Mouse (Mus musculus): ENCODE results near the gene Pcolce2. TPM values are rescaled to one million over a fixed set of nuclear protein-coding genes. Genes with fewer than 3 reads are reported as not detected.
"Not testable (repeated sequence)": the region's sequence is repeated elsewhere in the genome, so short reads cannot be mapped to it uniquely, and the experiment has no call there.

Gene Pcolce2
- under 1 TPM in 2 of 3 experiments, not detected in 1; 0.16 to 0.19 TPM for polyA plus RNA-seq (2017; shearing (Covaris generic))

DNA sequence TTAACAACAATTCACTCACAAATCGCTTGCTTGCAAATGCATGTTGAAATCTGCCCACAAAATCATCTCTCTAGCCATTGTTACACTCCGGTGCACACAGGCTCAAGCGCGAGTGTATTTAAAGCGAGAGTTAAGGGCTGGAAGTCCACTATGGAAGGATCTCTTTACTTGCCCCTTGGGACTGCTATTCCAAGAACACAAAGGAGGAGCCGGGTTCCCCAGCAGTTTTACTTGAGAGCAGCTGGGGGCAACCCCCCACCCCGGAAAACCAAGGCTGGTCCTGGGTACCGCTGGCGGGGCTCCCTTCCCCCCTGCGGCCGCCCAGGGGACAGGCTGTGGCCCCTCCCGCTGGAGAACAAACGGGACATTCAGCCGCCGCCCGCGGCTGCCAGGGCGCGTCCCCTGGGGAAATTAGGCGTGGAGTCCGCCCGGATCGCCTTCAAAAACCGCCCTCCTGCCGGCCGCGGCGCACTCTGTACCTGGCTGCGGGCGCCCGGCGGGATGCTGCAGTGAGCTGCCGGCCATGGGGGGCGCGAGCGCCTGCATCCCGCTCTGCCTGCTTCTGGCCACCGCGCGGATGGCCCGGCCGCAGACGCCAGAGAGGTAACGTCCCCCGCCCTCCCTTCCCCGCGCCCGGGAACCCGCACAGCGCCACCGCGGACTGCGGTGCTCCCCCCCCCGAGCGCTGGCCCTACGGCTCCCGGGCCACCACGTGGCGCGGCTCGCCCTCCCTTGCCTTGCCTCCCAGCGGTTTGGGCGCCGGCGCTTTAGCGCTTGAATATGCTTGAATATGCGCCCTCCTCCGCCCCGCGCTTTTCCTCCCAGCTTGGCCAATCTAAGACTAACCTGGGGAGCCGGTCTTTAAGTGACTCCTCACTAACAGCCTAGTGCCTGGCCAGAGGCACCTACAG is at the start of gene Pcolce2:
Gene Pcolce2, plus strand, starts transcription at position 331 of the 911 bp plus-strand sequence.
- ATAC-seq: no peak

DNA sequence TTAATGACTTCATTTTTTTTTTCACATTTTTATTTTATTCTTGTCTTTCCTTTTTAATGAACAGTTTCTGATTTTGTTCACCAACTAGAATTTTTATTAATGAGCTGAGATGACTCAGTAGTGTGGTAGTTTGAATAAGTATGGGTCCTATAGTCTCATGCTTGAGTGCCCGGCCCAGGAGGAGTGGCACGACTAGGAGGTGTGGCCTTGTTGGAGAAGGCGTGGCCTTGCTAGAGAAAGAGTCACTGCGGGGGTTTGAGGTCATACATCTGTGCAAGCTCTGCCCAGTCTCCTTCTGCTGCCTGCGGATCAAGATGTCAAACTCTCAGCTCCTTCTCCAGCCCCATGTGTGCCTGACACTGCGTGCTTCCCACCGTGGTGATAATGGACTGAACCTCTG is 49.3 kb upstream of the Pcolce2 start:
- no peak for ATAC-seq

GRCm38 (mm10) chr9:95594291-95594690 is 43.1 kb upstream of the Pcolce2 start:
- no peak for ATAC-seq

DNA sequence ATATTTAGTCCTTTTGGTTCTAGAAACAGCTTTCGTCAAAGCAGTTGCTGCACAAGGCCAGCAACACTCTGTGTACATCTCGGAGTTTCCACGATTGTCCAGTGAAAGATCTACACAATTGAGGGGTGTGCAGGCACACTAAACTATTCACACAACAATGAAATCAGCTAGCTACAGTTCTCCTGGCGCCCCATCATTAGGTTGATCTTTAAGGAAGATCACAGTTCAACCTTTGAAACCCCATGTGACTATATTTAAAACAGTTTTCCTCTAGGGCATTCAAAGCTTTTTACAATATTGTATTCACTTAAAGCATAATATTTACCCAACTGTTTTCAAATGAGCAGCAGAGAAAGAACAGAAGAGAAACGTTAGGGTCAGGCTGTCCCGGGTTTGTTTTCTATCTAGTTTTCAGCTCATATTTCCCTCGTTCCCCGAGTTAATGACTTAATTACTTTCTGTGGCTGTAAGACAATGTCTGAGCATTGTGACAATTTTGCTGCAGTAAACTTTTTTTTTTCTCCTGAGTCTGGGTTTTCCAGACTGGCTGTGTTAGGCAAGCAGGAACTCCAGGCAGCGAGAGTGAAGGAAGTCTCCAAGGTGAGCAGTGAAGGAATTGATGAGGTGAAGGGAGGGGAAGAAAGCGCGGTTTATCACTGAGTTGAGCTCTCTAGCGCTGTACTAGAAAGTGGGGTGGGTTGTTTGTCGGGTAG is 39.8 kb upstream of the Pcolce2 start:
- ATAC-seq: no peak

GRCm38 (mm10) chr9:95598179-95598721 is 39.2 kb upstream of the Pcolce2 start:
- no peak for ATAC-seq

GRCm38 (mm10) chr9:95599399-95599798 is 38.0 kb upstream of the Pcolce2 start:
- ATAC-seq: no peak

DNA sequence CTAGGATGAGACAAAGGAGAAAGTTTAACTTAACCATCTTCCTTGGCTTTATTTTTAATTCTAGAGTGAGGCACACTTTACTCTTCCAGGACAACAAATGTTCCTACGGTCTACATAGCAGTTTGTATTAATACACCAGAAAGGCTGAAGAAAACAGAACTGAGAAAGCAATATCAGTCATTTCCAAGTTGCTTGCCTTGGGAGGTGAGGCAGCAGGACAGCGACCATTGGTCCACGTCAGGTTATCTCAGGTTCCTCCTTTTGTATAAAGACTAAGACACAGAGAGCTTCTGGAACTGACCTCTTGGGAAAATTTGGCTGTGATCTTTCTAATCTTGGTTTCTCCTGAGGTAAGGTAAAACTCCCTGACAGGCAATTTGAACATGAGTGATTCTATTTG is 34.6 kb upstream of the Pcolce2 start:
- no peak for ATAC-seq

DNA sequence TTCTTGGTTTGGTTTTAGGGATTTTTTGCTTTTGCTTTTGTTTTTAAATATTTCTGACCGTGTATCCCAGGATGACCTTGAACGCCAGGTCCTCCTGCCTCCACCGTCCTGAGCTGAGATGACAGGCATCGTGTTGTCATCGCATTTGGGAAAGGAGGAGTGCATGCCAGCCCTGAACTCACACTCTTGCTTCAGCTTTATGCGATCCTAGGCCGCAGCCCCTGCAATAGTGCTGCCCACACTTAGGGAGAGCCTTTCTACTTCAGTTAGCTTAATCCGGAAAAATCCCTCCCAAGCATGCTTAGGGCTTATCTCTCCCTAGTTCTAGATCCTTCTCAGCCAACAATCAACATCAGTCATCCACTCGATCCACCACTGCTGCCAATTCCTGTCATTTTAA is 34.1 kb upstream of the Pcolce2 start:
- no peak for ATAC-seq

DNA sequence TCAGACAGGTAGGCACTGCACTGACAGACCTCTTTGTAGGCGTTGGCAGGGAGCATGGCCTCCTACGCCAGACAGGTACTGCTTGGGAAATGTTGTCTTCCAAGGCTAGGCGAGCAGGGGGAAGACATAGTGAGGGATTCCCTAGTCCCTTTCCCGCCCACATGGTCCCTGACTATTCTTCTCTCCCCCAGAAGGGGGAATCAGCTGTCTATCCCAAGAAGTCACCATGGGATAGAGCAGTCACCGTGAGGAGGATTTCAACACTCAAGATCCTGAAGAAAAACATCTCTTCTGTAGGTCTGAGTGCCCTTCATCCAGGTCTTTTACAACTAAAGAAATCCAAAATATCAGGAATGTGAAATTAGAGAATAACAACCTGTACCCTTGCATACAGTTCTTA is 30.2 kb upstream of the Pcolce2 start:
- ATAC-seq: no peak

GRCm38 (mm10) chr9:95612246-95612768 is 25.1 kb upstream of the Pcolce2 start:
- no peak for ATAC-seq

DNA sequence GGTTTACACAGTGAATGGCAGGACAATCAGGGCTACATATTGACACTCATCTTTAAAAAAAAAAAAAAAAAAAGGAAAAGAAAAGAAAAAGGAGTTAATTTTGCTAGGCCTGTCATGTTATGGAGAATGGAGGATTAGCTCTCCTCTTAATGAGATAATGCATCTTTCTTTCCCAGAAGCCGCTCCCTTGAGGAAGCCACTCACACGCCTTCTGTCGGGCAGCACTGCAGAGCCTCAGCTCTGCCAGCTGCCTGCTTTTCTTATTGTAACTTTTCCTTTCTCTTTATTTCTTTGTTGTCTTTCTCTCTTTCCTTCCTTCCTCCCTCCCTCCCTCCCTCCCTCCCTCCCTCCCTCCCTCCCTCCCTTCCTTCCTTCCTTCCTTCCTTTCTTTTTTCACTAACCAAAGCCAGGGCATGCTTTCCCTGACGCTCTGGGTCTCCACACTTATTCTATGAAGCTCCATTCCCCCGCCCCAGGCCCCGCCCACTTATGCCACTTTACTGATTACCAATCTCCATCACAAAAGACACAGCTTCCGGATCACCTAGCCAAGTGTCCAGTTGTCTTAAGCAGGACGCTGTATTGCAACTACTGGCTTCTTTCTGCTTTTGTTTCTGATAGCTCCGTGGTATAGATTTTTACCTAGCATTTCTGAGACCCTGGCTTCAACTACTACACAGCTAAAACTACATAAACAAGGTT is 23.8 kb upstream of the Pcolce2 start:
- no peak for ATAC-seq

GRCm38 (mm10) chr9:95614861-95615615 is 22.4 kb upstream of the Pcolce2 start:
- no peak for ATAC-seq

DNA sequence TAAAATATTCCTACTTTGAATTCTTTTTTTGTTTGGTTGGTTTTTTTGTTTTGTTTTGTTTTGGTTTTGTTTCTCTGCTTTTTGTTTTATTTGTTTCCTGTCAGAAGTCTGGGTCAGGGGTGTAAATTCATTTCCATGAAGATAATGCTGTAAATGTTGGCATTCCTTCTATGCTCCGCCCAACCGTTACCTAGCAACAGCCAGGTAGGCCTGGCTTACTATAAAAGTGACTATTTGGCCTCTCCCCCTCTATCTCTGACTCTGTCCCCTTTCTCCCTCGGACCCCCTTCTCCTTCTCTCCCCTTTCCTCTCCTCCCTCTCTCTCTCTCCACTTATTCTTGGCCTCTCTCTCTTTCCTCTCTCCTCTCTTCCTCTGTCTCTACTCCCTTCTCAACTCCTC is 21.4 kb upstream of the Pcolce2 start:
- ATAC-seq: no peak

DNA sequence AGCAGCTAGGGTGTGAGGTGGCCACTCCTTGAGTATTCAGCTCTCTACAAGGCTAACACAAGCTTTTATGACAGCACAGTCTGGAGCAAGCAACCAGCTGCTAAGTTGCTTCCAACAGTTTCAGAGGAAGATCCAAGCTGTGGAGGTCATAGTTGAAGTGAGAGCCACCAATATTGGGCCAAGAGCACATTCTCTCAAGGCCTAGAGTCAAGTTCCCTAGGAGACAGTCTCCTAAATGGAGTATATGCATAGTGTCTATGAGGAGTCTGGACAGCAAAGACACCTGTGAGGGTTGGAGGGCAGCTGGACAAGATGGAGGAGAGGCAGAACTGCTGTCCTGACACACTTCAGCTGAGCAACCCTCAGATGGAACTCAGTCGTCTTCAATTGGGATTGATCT is 18.8 kb upstream of the Pcolce2 start:
- no peak for ATAC-seq

GRCm38 (mm10) chr9:95624072-95624471 is 13.3 kb upstream of the Pcolce2 start:
- ATAC-seq: no peak

DNA sequence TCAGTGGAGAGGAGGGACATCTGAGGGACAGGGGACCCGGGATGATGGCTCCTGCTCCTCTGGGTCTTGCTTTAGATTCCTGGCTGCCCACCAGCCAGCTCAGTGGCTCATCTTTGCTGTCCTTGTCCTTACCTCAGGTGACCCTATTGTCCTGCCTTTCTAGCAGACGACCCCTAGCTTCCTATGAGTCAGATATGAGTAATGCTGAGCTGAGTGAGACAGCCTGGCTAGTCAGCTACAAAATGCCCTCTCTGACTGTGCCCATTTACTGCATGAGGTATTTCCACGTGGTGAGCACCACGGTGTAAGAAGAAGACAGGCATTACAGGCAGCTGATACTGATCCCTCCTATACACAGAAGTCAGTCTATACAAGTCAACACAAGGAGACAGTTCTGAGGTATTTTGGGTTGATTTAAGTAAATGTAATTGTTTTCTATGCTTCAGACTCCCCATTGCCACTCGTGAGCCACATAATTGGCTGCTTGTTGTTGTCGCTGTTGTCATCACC is 8.9 kb upstream of the Pcolce2 start:
- ATAC-seq: no peak

DNA sequence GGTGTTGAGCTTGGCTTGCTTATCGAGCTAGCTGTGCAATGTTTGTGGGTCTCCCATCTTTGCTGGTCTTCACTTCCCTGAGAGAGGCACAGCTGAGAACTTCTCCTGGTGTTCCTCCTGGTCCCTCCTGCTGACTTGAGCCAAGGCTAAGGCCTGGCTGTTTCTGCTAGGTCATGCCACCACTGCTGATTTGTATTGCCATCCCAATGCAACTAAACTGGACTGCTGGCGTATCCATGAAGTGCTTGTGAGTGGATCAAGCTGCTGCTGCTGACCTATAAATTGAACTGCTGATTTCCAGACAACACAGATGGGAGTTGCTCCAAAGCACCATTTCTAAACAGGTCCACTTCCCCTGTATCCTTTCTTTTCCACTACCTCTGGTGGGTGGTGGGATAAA is 7.8 kb upstream of the Pcolce2 start:
- not testable (repeated sequence) for ATAC-seq

DNA sequence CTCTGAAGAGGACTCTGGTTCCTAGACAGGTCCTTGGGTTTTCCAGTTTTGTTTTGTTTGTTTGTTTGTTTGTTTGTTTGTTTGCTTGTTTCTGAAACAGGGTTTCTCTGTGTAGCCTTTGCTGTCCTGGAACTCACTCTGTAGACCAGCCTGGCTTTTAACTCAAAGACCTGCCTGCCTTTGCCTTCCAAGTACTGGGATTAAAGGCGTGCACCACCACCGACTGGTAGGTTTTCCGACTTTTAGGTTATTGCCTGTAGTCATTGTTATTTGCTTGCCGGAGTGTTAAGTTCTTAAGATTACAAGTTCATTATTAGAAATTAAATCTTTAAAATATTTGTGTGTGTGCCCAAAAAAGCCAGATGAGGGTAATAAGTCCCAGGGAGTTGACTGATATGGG is 1.0 kb upstream of the Pcolce2 start:
- ATAC-seq: no peak

GRCm38 (mm10) chr9:95639919-95640318 is 2.5 kb downstream of the Pcolce2 start:
- no peak for ATAC-seq

- ATAC-seq: no peak
Measured at GRCm38 (mm10) chr9:95645926-95646325, 8.5 kb downstream of the Pcolce2 start.

- ATAC-seq: no peak
Measured at GRCm38 (mm10) chr9:95653363-95653762, 16.0 kb downstream of the Pcolce2 start.

GRCm38 (mm10) chr9:95654356-95654755 is 17.0 kb downstream of the Pcolce2 start:
- ATAC-seq: no peak

All from inflammation-experienced regulatory T-cells, adult 6 months (primary cell).